Mouse (Mus musculus) mouse embryonic stem cell (cell line): ENCODE data around the gene Taf3.

Experiments used
- in situ Hi-C, 2 experiments: fragments of 300-500 bp; cut with MboI; formaldehyde crosslinking; loops; 1 replicate in 1 of 2; 3 replicates in 1 of 2; pipeline ENCODE4 v1.14.3; 2019 to 2020; ENCODE audit warnings: low sequenced_read_pairs in 2 of 2, low pct_unique_long_range_greater_than_20kb in 1 of 2, mixed read lengths in 1 of 2; ENCODE audit not compliant: unreplicated experiment in 1 of 2

Gene Taf3

GRCm38 (mm10) chr2:9884533-9885216, 163.7 kb downstream of the Taf3 start:
- in situ Hi-C loops = loop anchor here in 1 of 2 experiments (25.0 kb wide), 1 partner anchor 478 kb away; the partner anchor contains the start of gene Sfmbt2

GRCm38 (mm10) chr2:9883803-9884532, 164.4 kb downstream of the Taf3 start:
- in situ Hi-C loops = loop anchor here in 1 of 2 experiments (25.0 kb wide), 1 partner anchor 478 kb away; the partner anchor contains the start of gene Sfmbt2

GRCm38 (mm10) chr2:9882926-9883802, 165.2 kb downstream of the Taf3 start:
- in situ Hi-C loops = loop anchor here in 1 of 2 experiments (25.0 kb wide), 1 partner anchor 479 kb away; the partner anchor contains the start of gene Sfmbt2

GRCm38 (mm10) chr2:9882371-9882925, 165.9 kb downstream of the Taf3 start:
- in situ Hi-C loops = loop anchor here in 1 of 2 experiments (25.0 kb wide), 1 partner anchor 480 kb away; the partner anchor contains the start of gene Sfmbt2

- in situ Hi-C loops = loop anchor here in 1 of 2 experiments (25.0 kb wide), 1 partner anchor 481 kb away; the partner anchor contains the start of gene Sfmbt2
Measured at GRCm38 (mm10) chr2:9881611-9882023, 166.8 kb downstream of the Taf3 start.

GRCm38 (mm10) chr2:9881051-9881591, 167.3 kb downstream of the Taf3 start, which contains the start of gene 4930412O13Rik:
Gene 4930412O13Rik, plus strand, starts transcription at chr2:9881252.
- in situ Hi-C loops = loop anchor here in 1 of 2 experiments (25.0 kb wide), 1 partner anchor 481 kb away; the partner anchor contains the start of gene Sfmbt2

- in situ Hi-C loops = loop anchor here in 1 of 2 experiments (25.0 kb wide), 1 partner anchor 482 kb away; the partner anchor contains the start of gene Sfmbt2
Measured at GRCm38 (mm10) chr2:9880271-9880670, 168.1 kb downstream of the Taf3 start.

GRCm38 (mm10) chr2:9879493-9879892, 168.9 kb downstream of the Taf3 start:
- in situ Hi-C loops = loop anchor here (10.0 to 25.0 kb wide), 2 partner anchors 235 to 483 kb away; partner anchors contain the start of gene Sfmbt2 (in 1 of the 2)

- in situ Hi-C loops = loop anchor here (10.0 to 25.0 kb wide), 2 partner anchors 234 to 483 kb away; partner anchors contain the start of gene Sfmbt2 (in 1 of the 2)
Measured at GRCm38 (mm10) chr2:9879092-9879491, 169.3 kb downstream of the Taf3 start.

GRCm38 (mm10) chr2:9878564-9879081, 169.8 kb downstream of the Taf3 start:
- in situ Hi-C loops = loop anchor here (10.0 to 25.0 kb wide), 2 partner anchors 234 to 484 kb away; partner anchors contain the start of gene Sfmbt2 (in 1 of the 2)

GRCm38 (mm10) chr2:9877966-9878563, 170.3 kb downstream of the Taf3 start:
- in situ Hi-C loops = loop anchor here (10.0 to 25.0 kb wide), 2 partner anchors 233 to 484 kb away; partner anchors contain the start of gene Sfmbt2 (in 1 of the 2)

GRCm38 (mm10) chr2:9877326-9877690, 171.1 kb downstream of the Taf3 start:
- in situ Hi-C loops = loop anchor here (10.0 to 25.0 kb wide), 2 partner anchors 233 to 485 kb away; partner anchors contain the start of gene Sfmbt2 (in 1 of the 2)

- in situ Hi-C loops = loop anchor here (10.0 to 25.0 kb wide), 2 partner anchors 232 to 486 kb away; partner anchors contain the start of gene Sfmbt2 (in 1 of the 2)
Measured at GRCm38 (mm10) chr2:9876621-9877325, 171.6 kb downstream of the Taf3 start.

GRCm38 (mm10) chr2:9875676-9876357, 172.6 kb downstream of the Taf3 start:
- in situ Hi-C loops = loop anchor here (10.0 to 25.0 kb wide), 2 partner anchors 231 to 486 kb away; partner anchors contain the start of gene Sfmbt2 (in 1 of the 2)

GRCm38 (mm10) chr2:9875220-9875619, 173.2 kb downstream of the Taf3 start:
- in situ Hi-C loops = loop anchor here (10.0 to 25.0 kb wide), 2 partner anchors 230 to 487 kb away; partner anchors contain the start of gene Sfmbt2 (in 1 of the 2)
